Mouse (Mus musculus) intestine, postnatal 0 days (tissue): ENCODE measurements around the gene Capn5. TPM values are rescaled to one million over a fixed set of nuclear protein-coding genes. Genes with fewer than 3 reads are reported as not detected.

Experiments
- ATAC-seq: fragments of 200-750 bp; cut with Nextera tagmentation; 2 replicates; pipeline ENCODE4 v1.8.0; 2017; ENCODE audit warnings: mild to moderate bottlenecking, moderate TSS enrichment, moderate library complexity
- H3K27ac ChIP-seq: fragments of 300-500 bp; sonication (generic); 2 replicates; pipeline ENCODE4 v1.5.1; 2014; ENCODE audit warnings: mild to moderate bottlenecking, low read depth, low read length, moderate library complexity
- H3K27me3 ChIP-seq: fragments of 300-500 bp; sonication (generic); replicated peaks from 2 replicates; pipeline ENCODE4 v1.6.1; 2014; ENCODE audit warnings: low read length, mixed read lengths; ENCODE audit not compliant: control insufficient read depth, insufficient read depth
- H3K36me3 ChIP-seq: fragments of 300-500 bp; sonication (generic); 2 replicates; pipeline ENCODE4 v1.6.1; 2014; ENCODE audit warnings: mild to moderate bottlenecking, moderate library complexity; ENCODE audit not compliant: control insufficient read depth, insufficient read depth
- H3K4me1 ChIP-seq: fragments of 300-500 bp; sonication (generic); replicated peaks from 2 replicates; pipeline ENCODE4 v1.6.1; 2014; ENCODE audit warnings: antibody characterized with exemption, low read length, mixed read lengths; ENCODE audit not compliant: control insufficient read depth, insufficient read depth
- H3K4me2 ChIP-seq: fragments of 300-500 bp; sonication (generic); replicated peaks from 2 replicates; pipeline ENCODE4 v1.6.1; 2014; ENCODE audit warnings: low read depth, mild to moderate bottlenecking, moderate library complexity
- H3K4me3 ChIP-seq: fragments of 300-500 bp; sonication (generic); 2 replicates; pipeline ENCODE4 v1.5.1; 2014; ENCODE audit warnings: low read depth, low read length
- H3K9ac ChIP-seq: fragments of 300-500 bp; sonication (generic); 2 replicates; pipeline ENCODE4 v1.6.1; 2014; ENCODE audit warnings: mild to moderate bottlenecking, low read depth, low read length
- H3K9me3 ChIP-seq: fragments of 300-500 bp; sonication (generic); 2 replicates; pipeline ENCODE4 v1.6.1; 2016; ENCODE audit warnings: mixed run types; ENCODE audit not compliant: control insufficient read depth
- CTCF ChIP-seq: sonication (generic); IDR thresholded peaks from 2 replicates; pipeline ENCODE4 v1.5.1; 2016; ENCODE audit warnings: low read depth, mild to moderate bottlenecking, control low read depth, antibody characterized with exemption, moderate library complexity
- WGBS: fragments of 180-500 bp; shearing (Covaris S2); extraction: QIAGEN DNeasy Blood & Tissue Kit; methylation state at CpG from one replicate; pipeline ENCODE4 v1.1.7; 2014; 5-methylcytosine and 5-hydroxymethylcytosine counted together
- polyA plus RNA-seq: library from polyadenylated mRNA; unstranded; fragments of >200 nt; fragmentation: Nextera tagmentation; extraction: Ambion mirVana; gene quantifications from 2 replicates; pipeline ENCODE4 v1.2.1, GENCODE M21; 2015

The Capn5 gene
- polyA plus RNA-seq, 1 experiment from 2014 or later, result 3.3 TPM

DNA sequence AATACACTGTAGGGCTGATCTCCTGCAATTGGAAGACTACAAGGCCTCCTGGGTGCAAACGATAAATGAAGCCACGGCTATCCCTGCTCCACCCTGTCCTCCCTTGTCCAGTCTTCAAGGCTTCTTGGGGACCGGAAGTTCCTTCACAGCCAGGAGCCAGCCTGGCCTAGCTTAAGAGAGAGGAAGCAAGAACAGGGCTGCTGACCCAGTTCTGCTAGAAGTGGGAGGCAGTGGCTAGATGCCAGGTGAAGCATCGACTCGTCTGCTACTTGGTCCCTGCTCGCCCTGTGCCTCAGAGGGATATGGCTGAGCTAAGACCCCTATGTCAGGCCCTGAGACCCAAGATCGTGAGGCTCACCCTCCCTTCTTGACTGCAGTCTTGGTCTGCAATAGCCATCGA, 56.4 kb downstream of the Capn5 start:
- WGBS, result 60% methylated on average over 8 of the region's 8 CpGs
- Histone ChIP-seq H3K4me2 (no peak overlapping the region), H3K27ac (no peak overlapping the region), H3K27me3 (no peaks in the 10 kb centered on the region), H3K9me3 (no peaks in the 10 kb centered on the region), H3K36me3 (no peaks in the 10 kb centered on the region; the same call in 1 of the 2 replicates), H3K4me1 (peaks cover 9% of the 10 kb centered on the region; the same call in 1 of the 2 replicates), H3K9ac (no peak overlapping the region), H3K4me3 (no peak overlapping the region)
- ATAC-seq, result no peak
- no peak for TF ChIP-seq CTCF

- Histone ChIP-seq H3K9ac (no peak overlapping the region), H3K27me3 (no peaks in the 10 kb centered on the region), H3K9me3 (no peaks in the 10 kb centered on the region), H3K4me1 (peaks cover 9% of the 10 kb centered on the region; the same call in 1 of the 2 replicates), H3K27ac (peak overlapping the region; percentile 71; the same call in 1 of the 2 replicates), H3K4me3 (no peak overlapping the region), H3K36me3 (no peaks in the 10 kb centered on the region; the same call in 1 of the 2 replicates), H3K4me2 (no peak overlapping the region; the same call in 1 of the 2 replicates)
- no peak for ATAC-seq
- 40% methylated on average over 3 of the region's 3 CpGs for WGBS
- TF ChIP-seq CTCF, result no peak
These were observed 56.8 kb downstream of the Capn5 start for GRCm38 (mm10) chr7:98121241-98121640.

- H3K4me2 ChIP-seq, result peak overlapping the region; percentile 61
- H3K4me1 ChIP-seq, result peaks cover 9% of the 10 kb centered on the region; the same call in 1 of the 2 replicates
- no peak overlapping the region for H3K4me3 ChIP-seq
- peak; percentile 87 for TF ChIP-seq CTCF
- peak overlapping the region; percentile 81 for H3K27ac ChIP-seq
- H3K9ac ChIP-seq, result no peak overlapping the region
- no peaks in the 10 kb centered on the region; the same call in 1 of the 2 replicates for H3K36me3 ChIP-seq
- WGBS, result 5% methylated on average over 7 of the region's 7 CpGs
- peak; percentile 85 for ATAC-seq
- H3K9me3 ChIP-seq, result no peaks in the 10 kb centered on the region
- no peaks in the 10 kb centered on the region for H3K27me3 ChIP-seq
These were observed 57.7 kb downstream of the Capn5 start for GRCm38 (mm10) chr7:98120325-98120724.

DNA sequence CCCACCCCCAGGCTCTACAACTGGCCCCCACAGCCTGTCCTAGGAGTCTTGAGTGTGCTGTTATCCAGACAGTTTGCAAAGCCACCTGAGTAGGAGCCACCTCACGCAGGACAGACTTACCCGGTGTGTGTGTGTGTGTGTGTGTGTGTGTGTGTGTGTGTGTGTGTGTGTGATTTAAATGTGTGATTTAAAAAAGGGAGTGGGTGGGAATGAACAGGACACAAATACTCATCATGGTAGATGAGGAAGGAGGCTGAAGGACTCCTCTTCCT, 58.2 kb downstream of the Capn5 start:
- Histone ChIP-seq H3K36me3 (no peaks in the 10 kb centered on the region; the same call in 1 of the 2 replicates), H3K27me3 (no peaks in the 10 kb centered on the region), H3K9ac (no peak overlapping the region), H3K4me3 (no peak overlapping the region), H3K4me1 (peaks cover 9% of the 10 kb centered on the region; the same call in 1 of the 2 replicates), H3K4me2 (peak overlapping the region; percentile 61), H3K27ac (peak overlapping the region; percentile 81), H3K9me3 (no peaks in the 10 kb centered on the region)
- no peak for TF ChIP-seq CTCF
- 0 out of 2 replicates have a peak, but pooled peaks have one; percentile 22 for ATAC-seq
- WGBS, result 70% methylated on average over 2 of the region's 2 CpGs

GRCm38 (mm10) chr7:98119179-98119960, 58.7 kb downstream of the Capn5 start, which contains the start of gene Myo7a:
Gene Myo7a, minus strand, starts transcription at chr7:98119524.
- H3K4me3 ChIP-seq, result peak within 1 kb of the TSS; percentile 20
- peak; percentile 83 for ATAC-seq
- no peaks in the 10 kb centered on the region for H3K9me3 ChIP-seq
- 20% methylated on average over 9 of the region's 9 CpGs for WGBS
- peak; percentile 60 for TF ChIP-seq CTCF
- H3K36me3 ChIP-seq, result no peaks in the 10 kb centered on the region; the same call in 1 of the 2 replicates
- peak within 1 kb of the TSS; percentile 61 for H3K4me2 ChIP-seq
- peak within 1 kb of the TSS; percentile 42 for H3K9ac ChIP-seq
- H3K27ac ChIP-seq, result peak within 1 kb of the TSS; percentile 81
- peaks cover 9% of the 10 kb centered on the region; the same call in 1 of the 2 replicates for H3K4me1 ChIP-seq
- no peaks in the 10 kb centered on the region for H3K27me3 ChIP-seq

GRCm38 (mm10) chr7:98117012-98117660, 60.9 kb downstream of the Capn5 start:
- Histone ChIP-seq H3K9ac (peak overlapping the region; percentile 40; the same call in 1 of the 2 replicates), H3K36me3 (no peaks in the 10 kb centered on the region; the same call in 1 of the 2 replicates), H3K9me3 (no peaks in the 10 kb centered on the region), H3K4me3 (no peak overlapping the region), H3K27ac (peak overlapping the region; percentile 81; the same call in 1 of the 2 replicates), H3K4me1 (peaks cover 9% of the 10 kb centered on the region; the same call in 1 of the 2 replicates), H3K4me2 (peak overlapping the region; percentile 61), H3K27me3 (no peaks in the 10 kb centered on the region)
- no peak for TF ChIP-seq CTCF
- no peak for ATAC-seq
- 24% methylated on average over 11 of the region's 11 CpGs for WGBS
